Mouse (Mus musculus) embryonic facial prominence, embryonic 15.5 days (tissue): ENCODE data around the gene Spg20. TPM values are rescaled to one million over a fixed set of nuclear protein-coding genes. Genes with fewer than 3 reads are reported as not detected.

Experiments
- ATAC-seq: fragments of 200-750 bp; cut with Nextera tagmentation; 2 replicates; pipeline ENCODE4 v1.8.0; 2017; ENCODE audit warnings: low read depth, moderate TSS enrichment; ENCODE audit not compliant: insufficient number of reproducible peaks, low FRiP score, low TSS enrichment
- H3K27ac ChIP-seq: fragments of 300-500 bp; sonication (generic); replicated peaks from 2 replicates; pipeline ENCODE4 v1.5.1; 2015; ENCODE audit warnings: mild to moderate bottlenecking, inconsistent platforms
- H3K27me3 ChIP-seq: fragments of 300-500 bp; sonication (generic); 2 replicates; pipeline ENCODE4 v1.6.1; 2015; ENCODE audit warnings: inconsistent platforms
- H3K36me3 ChIP-seq: fragments of 300-500 bp; sonication (generic); 2 replicates; pipeline ENCODE4 v1.6.1; 2015; ENCODE audit warnings: mild to moderate bottlenecking, inconsistent platforms
- H3K4me1 ChIP-seq: fragments of 300-500 bp; sonication (generic); 2 replicates; pipeline ENCODE4 v1.6.1; 2015; ENCODE audit warnings: inconsistent platforms
- H3K4me2 ChIP-seq: fragments of 300-500 bp; sonication (generic); replicated peaks from 2 replicates; pipeline ENCODE4 v1.6.1; 2015; ENCODE audit warnings: mild to moderate bottlenecking, inconsistent platforms
- H3K4me3 ChIP-seq: fragments of 300-500 bp; sonication (generic); replicated peaks from 2 replicates; pipeline ENCODE4 v1.5.1; 2015; ENCODE audit warnings: mild to moderate bottlenecking, inconsistent platforms
- H3K9ac ChIP-seq: fragments of 300-500 bp; sonication (generic); 2 replicates; pipeline ENCODE4 v1.6.1; 2015; ENCODE audit warnings: inconsistent platforms
- H3K9me3 ChIP-seq: fragments of 300-500 bp; sonication (generic); replicated peaks from 2 replicates; pipeline ENCODE4 v1.6.1; 2016; ENCODE audit warnings: inconsistent platforms
- WGBS: fragments of 180-500 bp; shearing (Covaris S2); methylation state at CpG from one replicate; pipeline ENCODE4 v1.1.7; 2015; 5-methylcytosine and 5-hydroxymethylcytosine counted together
- polyA plus RNA-seq: library from polyadenylated mRNA; unstranded; fragments of >200 nt; fragmentation: Nextera tagmentation; extraction: Ambion mirVana; gene quantifications from 2 replicates; pipeline ENCODE4 v1.2.1, GENCODE M21; 2015

The Spg20 gene
- polyA plus RNA-seq, 1 experiment from 2014 or later, result 67.8 TPM

GRCm38 (mm10) chr3:55123064-55123463 lies 11.2 kb downstream of the Spg20 start:
- Histone ChIP-seq H3K36me3 (peaks cover 89% of the 10 kb centered on the region), H3K9me3 (no peaks in the 10 kb centered on the region), H3K27ac (no peak overlapping the region), H3K4me3 (no peak overlapping the region), H3K4me2 (no peak overlapping the region), H3K4me1 (peaks cover 4% of the 10 kb centered on the region; the same call in 1 of the 2 replicates), H3K27me3 (no peaks in the 10 kb centered on the region), H3K9ac (no peak overlapping the region)
- WGBS, result 52% methylated on average over 4 of the region's 4 CpGs
- ATAC-seq, result no peak

- 86% methylated on average over 4 of the region's 4 CpGs for WGBS
- ATAC-seq, result no peak
- no peaks in the 10 kb centered on the region for H3K4me1 ChIP-seq
Observed at GRCm38 (mm10) chr3:55129181-55129692, 17.3 kb downstream of the Spg20 start.

GRCm38 (mm10) chr3:55131576-55132233 lies 19.8 kb downstream of the Spg20 start:
- WGBS, result 80% methylated on average over 6 of the region's 6 CpGs

More at GRCm38 (mm10) chr3:55129181-55129692, 17.3 kb downstream of the Spg20 start:
- no peak overlapping the region for H3K9ac ChIP-seq
- H3K4me3 ChIP-seq, result no peak overlapping the region
- peaks cover 86% of the 10 kb centered on the region for H3K36me3 ChIP-seq
- no peak overlapping the region for H3K27ac ChIP-seq
- no peak overlapping the region for H3K4me2 ChIP-seq
- H3K27me3 ChIP-seq, result no peaks in the 10 kb centered on the region
- no peaks in the 10 kb centered on the region for H3K9me3 ChIP-seq

GRCm38 (mm10) chr3:55137039-55137438 lies 25.1 kb downstream of the Spg20 start, which contains the start of gene Ccdc169:
Gene Ccdc169 (plus strand): TSS chr3:55137339.
- no peaks in the 10 kb centered on the region for H3K9me3 ChIP-seq
- H3K9ac ChIP-seq, result no peak within 1 kb of the TSS
- no peak for ATAC-seq
- no peak within 1 kb of the TSS for H3K4me2 ChIP-seq
- H3K36me3 ChIP-seq, result peaks cover 57% of the 10 kb centered on the region
- no peaks in the 10 kb centered on the region for H3K4me1 ChIP-seq
- no peak within 1 kb of the TSS for H3K4me3 ChIP-seq
- no peak within 1 kb of the TSS for H3K27ac ChIP-seq
- H3K27me3 ChIP-seq, result no peaks in the 10 kb centered on the region

More at GRCm38 (mm10) chr3:55131576-55132233, 19.8 kb downstream of the Spg20 start:
- Histone ChIP-seq H3K27ac (no peak overlapping the region), H3K36me3 (peaks cover 87% of the 10 kb centered on the region), H3K4me3 (no peak overlapping the region), H3K9me3 (no peaks in the 10 kb centered on the region), H3K9ac (no peak overlapping the region), H3K4me2 (no peak overlapping the region), H3K27me3 (no peaks in the 10 kb centered on the region), H3K4me1 (no peaks in the 10 kb centered on the region)
- ATAC-seq, result no peak

GRCm38 (mm10) chr3:55139837-55140236 lies 27.9 kb downstream of the Spg20 start:
- WGBS, result 92% methylated on average over 12 of the region's 12 CpGs
- ATAC-seq, result no peak
- no peaks in the 10 kb centered on the region for H3K9me3 ChIP-seq
- no peak overlapping the region for H3K9ac ChIP-seq
- H3K4me1 ChIP-seq, result no peaks in the 10 kb centered on the region
- H3K4me3 ChIP-seq, result no peak overlapping the region
- H3K4me2 ChIP-seq, result no peak overlapping the region
- peaks cover 37% of the 10 kb centered on the region for H3K36me3 ChIP-seq
- no peak overlapping the region for H3K27ac ChIP-seq
- no peaks in the 10 kb centered on the region for H3K27me3 ChIP-seq

GRCm38 (mm10) chr3:55141401-55141800 lies 29.5 kb downstream of the Spg20 start:
- no peak overlapping the region for H3K4me2 ChIP-seq
- no peaks in the 10 kb centered on the region for H3K27me3 ChIP-seq
- ATAC-seq, result no peak
- no peak overlapping the region for H3K27ac ChIP-seq
- no peak overlapping the region for H3K4me3 ChIP-seq
- no peaks in the 10 kb centered on the region for H3K9me3 ChIP-seq
- no peaks in the 10 kb centered on the region for H3K4me1 ChIP-seq
- H3K36me3 ChIP-seq, result peaks cover 24% of the 10 kb centered on the region
- 75% methylated on average over 2 of the region's 2 CpGs for WGBS
- no peak overlapping the region for H3K9ac ChIP-seq

- Histone ChIP-seq H3K9me3 (no peaks in the 10 kb centered on the region), H3K4me2 (no peak overlapping the region), H3K9ac (no peak overlapping the region), H3K4me3 (no peak overlapping the region), H3K36me3 (no peaks in the 10 kb centered on the region), H3K27me3 (no peaks in the 10 kb centered on the region), H3K4me1 (no peaks in the 10 kb centered on the region), H3K27ac (no peak overlapping the region)
- ATAC-seq, result no peak
- WGBS, result 78% methylated on average over 4 of the region's 4 CpGs
Observed at GRCm38 (mm10) chr3:55144916-55145315, 33.0 kb downstream of the Spg20 start.

- WGBS, result 59% methylated on average over 6 of the region's 6 CpGs
Observed at GRCm38 (mm10) chr3:55146441-55146840, 34.5 kb downstream of the Spg20 start.

GRCm38 (mm10) chr3:55147156-55147555 lies 35.2 kb downstream of the Spg20 start:
- ATAC-seq, result no peak
- H3K27me3 ChIP-seq, result no peaks in the 10 kb centered on the region
- H3K4me1 ChIP-seq, result no peaks in the 10 kb centered on the region
- H3K4me3 ChIP-seq, result no peak overlapping the region
- no peak overlapping the region for H3K9ac ChIP-seq
- 96% methylated on average over 2 of the region's 2 CpGs for WGBS
- no peak overlapping the region for H3K4me2 ChIP-seq
- H3K36me3 ChIP-seq, result no peaks in the 10 kb centered on the region
- H3K27ac ChIP-seq, result no peak overlapping the region
- no peaks in the 10 kb centered on the region for H3K9me3 ChIP-seq

More at GRCm38 (mm10) chr3:55146441-55146840, 34.5 kb downstream of the Spg20 start:
- no peak overlapping the region for H3K27ac ChIP-seq
- H3K27me3 ChIP-seq, result no peaks in the 10 kb centered on the region
- H3K4me3 ChIP-seq, result no peak overlapping the region
- no peak for ATAC-seq
- no peaks in the 10 kb centered on the region for H3K9me3 ChIP-seq
- no peaks in the 10 kb centered on the region for H3K36me3 ChIP-seq
- H3K9ac ChIP-seq, result no peak overlapping the region
- no peaks in the 10 kb centered on the region for H3K4me1 ChIP-seq
- no peak overlapping the region for H3K4me2 ChIP-seq

GRCm38 (mm10) chr3:55148091-55148490 lies 36.2 kb downstream of the Spg20 start:
- no peaks in the 10 kb centered on the region for H3K36me3 ChIP-seq
- no peaks in the 10 kb centered on the region for H3K4me1 ChIP-seq
- H3K4me3 ChIP-seq, result no peak overlapping the region
- no peak overlapping the region for H3K4me2 ChIP-seq
- H3K9ac ChIP-seq, result no peak overlapping the region
- no peaks in the 10 kb centered on the region for H3K9me3 ChIP-seq
- WGBS, result 24% methylated on average over 3 of the region's 3 CpGs
- no peak overlapping the region for H3K27ac ChIP-seq
- H3K27me3 ChIP-seq, result no peaks in the 10 kb centered on the region
- ATAC-seq, result no peak

- Histone ChIP-seq H3K4me3 (no peak overlapping the region), H3K4me1 (no peaks in the 10 kb centered on the region), H3K4me2 (no peak overlapping the region), H3K36me3 (no peaks in the 10 kb centered on the region), H3K9ac (no peak overlapping the region), H3K27ac (no peak overlapping the region), H3K9me3 (no peaks in the 10 kb centered on the region), H3K27me3 (no peaks in the 10 kb centered on the region)
- 42% methylated on average over 7 of the region's 7 CpGs for WGBS
- ATAC-seq, result no peak
Observed at GRCm38 (mm10) chr3:55151656-55152433, 39.9 kb downstream of the Spg20 start.
